Mouse (Mus musculus) embryonic stem cell, embryonic (primary cell): Measurements from ENCODE around the gene Selplg.

ENCODE experiments used
- CTCF ChIA-PET, 4 experiments: fragments of 300-600 bp in 2 of 4; fragments of 350-600 bp in 2 of 4; sonication (Branson Sonifier 250); formaldehyde crosslinking; loops; one replicate each; lab custom pipeline; 2022; ENCODE audit warnings: inconsistent platforms in 2 of 4; lab: Charles Lee
- POLR2A ChIA-PET, 4 experiments: fragments of 300-600 bp in 2 of 4; fragments of 350-600 bp in 2 of 4; sonication (Branson Sonifier 250); formaldehyde crosslinking; loops; one replicate each; lab custom pipeline; 2022; ENCODE audit warnings: antibody characterized with exemption in 4 of 4, inconsistent platforms in 1 of 4; lab: Charles Lee

Selplg gene

GRCm38 (mm10) chr5:113861294-113861693, 28.9 kb upstream of the Selplg start:
- ChIA-PET CTCF (interaction anchor here in 2 of 4 experiments (0.9 to 2.2 kb wide), 3 partner anchors 47 to 93 kb away, joined by 3 to 5 read pairs (median 3); partner anchors contain the start of gene Coro1c (in 1 of the 2)), POLR2A (interaction anchor here in 2 of 4 experiments (0.6 to 9.3 kb wide), 5 partner anchors 12 to 270 kb away, joined by 3 to 156 read pairs (median 4); no protein-coding TSS in a partner anchor)

GRCm38 (mm10) chr5:113858971-113859370, 26.5 kb upstream of the Selplg start:
- POLR2A ChIA-PET = interaction anchor here (0.5 to 9.3 kb wide), 18 partner anchors 13 to 1001 kb away, joined by 3 to 156 read pairs (median 5); partner anchors contain the start of gene Coro1c (in 1 of the 4)
- CTCF ChIA-PET = interaction anchor here (0.6 to 3.4 kb wide), 12 partner anchors 14 to 807 kb away, joined by 3 to 17 read pairs (median 4); no protein-coding TSS in a partner anchor

- CTCF ChIA-PET = interaction anchor here (0.6 to 3.4 kb wide), 17 partner anchors 12 to 807 kb away, joined by 3 to 17 read pairs (median 5); partner anchors contain the start of gene Coro1c (in 1 of the 4)
- POLR2A ChIA-PET = interaction anchor here (0.5 to 9.3 kb wide), 23 partner anchors 14 to 1001 kb away, joined by 3 to 156 read pairs (median 5); partner anchors contain the start of gene Coro1c (in 1 of the 4)
These were observed 26.1 kb upstream of the Selplg start for GRCm38 (mm10) chr5:113858550-113858949.

- ChIA-PET CTCF (interaction anchor here (0.5 to 3.4 kb wide), 14 partner anchors 11 to 305 kb away, joined by 3 to 17 read pairs (median 4); partner anchors contain the start of gene Coro1c (in 1 of the 4)), POLR2A (interaction anchor here in 2 of 4 experiments (0.6 to 9.3 kb wide), 22 partner anchors 13 to 296 kb away, joined by 3 to 156 read pairs (median 5); partner anchors contain the start of gene Coro1c (in 1 of the 2))
These were observed 25.2 kb upstream of the Selplg start for GRCm38 (mm10) chr5:113857631-113858030.

- ChIA-PET POLR2A (interaction anchor here in 3 of 4 experiments (0.7 to 9.3 kb wide), 16 partner anchors 7 to 122 kb away, joined by 3 to 156 read pairs (median 7); partner anchors contain the start of gene Coro1c (in 2 of the 3)), CTCF (interaction anchor here in 2 of 4 experiments (0.8 to 4.3 kb wide), 7 partner anchors 12 to 190 kb away, joined by 3 to 18 read pairs (median 4); partner anchors contain the start of gene Coro1c (in 1 of the 2))
These were observed 24.2 kb upstream of the Selplg start for GRCm38 (mm10) chr5:113856631-113857030.

GRCm38 (mm10) chr5:113855696-113856095, 23.3 kb upstream of the Selplg start:
- CTCF ChIA-PET = interaction anchor here (0.5 to 4.4 kb wide), 19 partner anchors 10 to 1142 kb away, joined by 3 to 23 read pairs (median 3); partner anchors contain the start of gene Coro1c (in 1 of the 4)

GRCm38 (mm10) chr5:113855117-113855516, 22.7 kb upstream of the Selplg start:
- ChIA-PET CTCF (interaction anchor here (0.5 to 4.4 kb wide), 16 partner anchors 10 to 539 kb away, joined by 3 to 23 read pairs (median 4); partner anchors contain the start of gene Coro1c (in 1 of the 4)), POLR2A (interaction anchor here in 3 of 4 experiments (0.9 to 9.3 kb wide), 27 partner anchors 8 to 182 kb away, joined by 3 to 156 read pairs (median 5); partner anchors contain the start of genes Coro1c (in 2 of the 3) and Selplg (in 1 of the 3))

More at GRCm38 (mm10) chr5:113855696-113856095, 23.3 kb upstream of the Selplg start:
- POLR2A ChIA-PET = interaction anchor here in 3 of 4 experiments (0.6 to 9.3 kb wide), 29 partner anchors 8 to 181 kb away, joined by 3 to 156 read pairs (median 4); partner anchors contain the start of genes Coro1c (in 2 of the 3) and Selplg (in 1 of the 3)

- CTCF ChIA-PET = interaction anchor here (0.5 to 4.4 kb wide), 16 partner anchors 9 to 192 kb away, joined by 3 to 23 read pairs (median 4); partner anchors contain the start of gene Coro1c (in 1 of the 4)
- POLR2A ChIA-PET = interaction anchor here in 3 of 4 experiments (0.6 to 9.3 kb wide), 25 partner anchors 9 to 183 kb away, joined by 3 to 156 read pairs (median 4); partner anchors contain the start of genes Coro1c (in 2 of the 3) and Selplg (in 1 of the 3)
These were observed 22.1 kb upstream of the Selplg start for GRCm38 (mm10) chr5:113854494-113854893.

- ChIA-PET CTCF (interaction anchor here in 3 of 4 experiments (0.6 to 4.4 kb wide), 9 partner anchors 8 to 127 kb away, joined by 3 to 23 read pairs (median 8); no protein-coding TSS in a partner anchor), POLR2A (interaction anchor here in 3 of 4 experiments (1.0 to 9.3 kb wide), 12 partner anchors 9 to 179 kb away, joined by 3 to 156 read pairs (median 4); partner anchors contain the start of gene Coro1c (in 2 of the 3))
These were observed 21.1 kb upstream of the Selplg start for GRCm38 (mm10) chr5:113853541-113853940.

GRCm38 (mm10) chr5:113852463-113852862, 20.0 kb upstream of the Selplg start:
- ChIA-PET CTCF (interaction anchor here in 2 of 4 experiments (0.7 to 4.4 kb wide), 3 partner anchors 8 to 90 kb away, joined by 4 to 22 read pairs (median 7); no protein-coding TSS in a partner anchor), POLR2A (interaction anchor here in 3 of 4 experiments (0.7 to 9.3 kb wide), 3 partner anchors 22 to 269 kb away, joined by 3 to 156 read pairs (median 4); no protein-coding TSS in a partner anchor)

- ChIA-PET CTCF (interaction anchor here in 3 of 4 experiments (0.6 to 1.7 kb wide), 11 partner anchors 35 to 274 kb away, joined by 3 to 7 read pairs (median 3); no protein-coding TSS in a partner anchor), POLR2A (interaction anchor here in 3 of 4 experiments (0.6 to 2.9 kb wide), 11 partner anchors 15 to 92 kb away, joined by 3 to 9 read pairs (median 3); partner anchors contain the start of gene Coro1c (in 1 of the 3))
These were observed 18.3 kb upstream of the Selplg start for GRCm38 (mm10) chr5:113850680-113851230.

GRCm38 (mm10) chr5:113847636-113848035, 15.2 kb upstream of the Selplg start:
- POLR2A ChIA-PET = interaction anchor here in 1 of 4 experiments (1.0 kb wide), 1 partner anchor 8 kb away, joined by 5 read pairs; no protein-coding TSS in a partner anchor
- CTCF ChIA-PET = interaction anchor here (0.6 to 1.0 kb wide), 4 partner anchors 20 to 450 kb away, joined by 3 read pairs; no protein-coding TSS in a partner anchor

GRCm38 (mm10) chr5:113846656-113847055, 14.2 kb upstream of the Selplg start:
- ChIA-PET CTCF (interaction anchor here in 3 of 4 experiments (0.7 to 2.8 kb wide), 4 partner anchors 8 to 804 kb away, joined by 3 to 23 read pairs (median 3); no protein-coding TSS in a partner anchor), POLR2A (interaction anchor here in 2 of 4 experiments (1.0 to 3.2 kb wide), 2 partner anchors 9 to 13 kb away, joined by 5 to 16 read pairs; partner anchors contain the start of gene Selplg (in 1 of the 2))

- ChIA-PET POLR2A (interaction anchor here in 3 of 4 experiments (0.6 to 3.2 kb wide), 19 partner anchors 9 to 1774 kb away, joined by 3 to 29 read pairs (median 3); partner anchors contain the start of gene Selplg (in 1 of the 3)), CTCF (interaction anchor here in 3 of 4 experiments (0.6 to 2.8 kb wide), 20 partner anchors 9 to 597 kb away, joined by 3 to 24 read pairs (median 8); partner anchors contain the start of genes Coro1c (in 1 of the 3), Iscu (in 1 of the 3) and Sart3 (in 1 of the 3))
These were observed 13.2 kb upstream of the Selplg start for GRCm38 (mm10) chr5:113845627-113846026.

GRCm38 (mm10) chr5:113844721-113845120, 12.3 kb upstream of the Selplg start:
- ChIA-PET POLR2A (interaction anchor here (0.6 to 3.7 kb wide), 54 partner anchors 9 to 1773 kb away, joined by 3 to 29 read pairs (median 3); partner anchors contain the start of genes Coro1c (in 1 of the 4), Iscu (in 1 of the 4), Sart3 (in 1 of the 4) and Selplg (in 1 of the 4)), CTCF (interaction anchor here (0.5 to 3.1 kb wide), 96 partner anchors 9 to 652 kb away, joined by 3 to 29 read pairs (median 4); partner anchors contain the start of genes Ficd (in 3 of the 4), Iscu (in 3 of the 4), Sart3 (in 3 of the 4) and Coro1c (in 2 of the 4))

- CTCF ChIA-PET = interaction anchor here (0.5 to 3.1 kb wide), 84 partner anchors 9 to 653 kb away, joined by 3 to 29 read pairs (median 4); partner anchors contain the start of genes Ficd (in 3 of the 4), Iscu (in 3 of the 4), Sart3 (in 3 of the 4) and 1700069L16Rik (in 1 of the 4)
- POLR2A ChIA-PET = interaction anchor here (0.6 to 3.7 kb wide), 59 partner anchors 8 to 663 kb away, joined by 3 to 29 read pairs (median 3); partner anchors contain the start of genes Coro1c (in 2 of the 4), Iscu (in 2 of the 4), Sart3 (in 1 of the 4) and Selplg (in 1 of the 4)
These were observed 11.7 kb upstream of the Selplg start for GRCm38 (mm10) chr5:113844106-113844505.
